Mouse (Mus musculus) spleen, adult 10 weeks (tissue): Measurements from ENCODE around the gene Thbs4. TPM values are rescaled to one million over a fixed set of nuclear protein-coding genes. Genes with fewer than 3 reads are reported as not detected.

Source experiments
- polyA plus RNA-seq: library from polyadenylated mRNA; stranded (reverse); fragments of 350-450 nt; fragmentation: Illumina TruSeq; extraction: RNeasy Lipid Tissue Mini Kit (QIAGEN cat#74804); gene quantifications from one replicate; pipeline ENCODE4 v1.2.3, GENCODE M21; 2015; ENCODE audit warnings: low replicate concordance; ENCODE audit not compliant: insufficient read depth

Gene Thbs4
- 4.5 TPM for polyA plus RNA-seq

DNA sequence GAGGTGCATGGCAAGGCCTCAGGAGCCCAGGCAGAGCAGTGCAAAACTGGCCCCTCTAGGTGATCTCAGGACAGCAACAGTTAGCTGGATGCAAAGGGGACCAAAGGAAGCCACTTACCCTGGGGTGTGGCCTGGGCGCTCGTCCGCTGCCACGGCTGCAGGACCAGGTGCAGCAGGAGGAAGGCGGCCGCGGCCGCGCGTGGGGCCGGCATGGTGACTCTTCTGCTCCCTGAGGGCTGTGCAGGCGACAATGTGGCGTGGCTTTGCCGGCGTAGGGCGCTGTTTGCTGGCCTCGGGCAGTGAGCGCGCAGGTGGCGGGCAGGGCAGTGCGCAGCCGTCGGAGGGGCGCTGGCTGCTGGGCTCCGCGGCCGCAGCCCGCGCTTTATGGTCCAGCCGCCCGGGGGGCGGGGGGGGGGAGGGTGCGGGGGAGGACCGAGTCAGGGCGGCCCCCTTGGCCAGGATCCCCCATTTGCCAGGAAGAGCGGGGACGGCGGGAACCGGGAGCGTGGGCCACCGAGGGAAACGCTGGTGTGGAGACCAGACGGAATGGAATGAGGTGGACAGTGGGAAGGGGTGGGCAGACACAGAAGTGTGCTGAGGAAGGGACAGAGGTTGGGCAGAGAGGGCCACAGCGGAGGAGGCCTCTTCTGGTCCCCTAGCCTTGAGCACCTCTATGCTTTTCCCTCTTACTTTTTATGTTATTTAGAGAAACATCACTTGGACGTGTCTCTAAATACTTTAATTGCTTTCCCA, at the start of gene Thbs4:
Gene Thbs4 (minus strand): TSS at position 357 of the 753 bp plus-strand sequence.

Other genes starting within 250 kb of the Thbs4 start
- gene Spz1, start 218.6 kb downstream of the Thbs4 start, polyA plus RNA-seq = not detected
- 32.6 TPM for gene Serinc5, start 183.7 kb downstream of the Thbs4 start, polyA plus RNA-seq
- gene Mtx3, start 49.9 kb upstream of the Thbs4 start, polyA plus RNA-seq = 24.0 TPM